Mouse (Mus musculus) stomach, embryonic 14.5 days (tissue): ENCODE measurements at regions not wholly inside any gene's neighbourhood (a gene's known extent, or its start where the extent isn't known, plus 50 kb on each side); places are given as distances from the start of the nearest gene placed in this dataset.

Experiments used
- ATAC-seq: fragments of 200-750 bp; cut with Nextera tagmentation; 2 replicates; pipeline ENCODE4 v1.8.0; 2017; ENCODE audit warnings: low read depth, moderate TSS enrichment; ENCODE audit not compliant: insufficient number of reproducible peaks, insufficient read depth, low FRiP score
- H3K27ac ChIP-seq: fragments of 300-500 bp; sonication (generic); 2 replicates; pipeline ENCODE4 v1.5.1; 2014; ENCODE audit warnings: mild to moderate bottlenecking, low read length, moderate library complexity, mixed read lengths
- H3K27me3 ChIP-seq: fragments of 300-500 bp; sonication (generic); 2 replicates; pipeline ENCODE4 v1.6.1; 2014; ENCODE audit warnings: low read length, control low read depth, mixed read lengths; ENCODE audit not compliant: control insufficient read depth, insufficient read depth
- H3K36me3 ChIP-seq: fragments of 300-500 bp; sonication (generic); 2 replicates; pipeline ENCODE4 v1.6.1; 2014; ENCODE audit warnings: mild to moderate bottlenecking, control low read depth, low read length, moderate library complexity, mixed read lengths; ENCODE audit not compliant: control insufficient read depth, insufficient read depth
- H3K4me1 ChIP-seq: fragments of 300-500 bp; sonication (generic); 2 replicates; pipeline ENCODE4 v1.6.1; 2014; ENCODE audit warnings: low read length, control low read depth, mixed read lengths; ENCODE audit not compliant: control insufficient read depth, insufficient read depth
- H3K4me2 ChIP-seq: fragments of 300-500 bp; sonication (generic); replicated peaks from 2 replicates; pipeline ENCODE4 v1.6.1; 2014; ENCODE audit warnings: low read depth, low read length, control low read depth
- H3K4me3 ChIP-seq: fragments of 300-500 bp; sonication (generic); 2 replicates; pipeline ENCODE4 v1.5.1; 2014; ENCODE audit warnings: low read depth, low read length, control low read depth
- H3K9ac ChIP-seq: fragments of 300-500 bp; sonication (generic); replicated peaks from 2 replicates; pipeline ENCODE4 v1.6.1; 2014; ENCODE audit warnings: low read depth, mild to moderate bottlenecking, control low read depth, low read length, moderate library complexity, mixed read lengths
- H3K9me3 ChIP-seq: fragments of 300-500 bp; sonication (generic); 2 replicates; pipeline ENCODE4 v1.6.1; 2016; ENCODE audit warnings: low read depth, low read length, control low read depth; ENCODE audit not compliant: control insufficient read depth
- WGBS: fragments of 180-500 bp; shearing (Covaris S2); extraction: QIAGEN DNeasy Blood & Tissue Kit; methylation state at CpG from one replicate; pipeline ENCODE4 v1.1.7; 2014; 5-methylcytosine and 5-hydroxymethylcytosine counted together

- Histone ChIP-seq H3K36me3 (no peaks in the 10 kb centered on the region), H3K27ac (no peak overlapping the region), H3K4me1 (peaks cover 14% of the 10 kb centered on the region), H3K4me3 (no peak overlapping the region), H3K27me3 (no peaks in the 10 kb centered on the region), H3K9me3 (no peaks in the 10 kb centered on the region), H3K4me2 (no peak overlapping the region), H3K9ac (no peak overlapping the region)
- no peak for ATAC-seq
- WGBS = 54% methylated on average over 1 of the region's 1 CpGs
Observed at GRCm38 (mm10) chr7:71046596-71046995, 304.7 kb downstream of the Gm10295 start.

GRCm38 (mm10) chr7:71043789-71044188, 307.5 kb downstream of the Gm10295 start:
- peak; percentile 80; the same call in 1 of the 2 replicates for ATAC-seq
- H3K9me3 ChIP-seq = no peaks in the 10 kb centered on the region
- WGBS = 33% methylated on average over 5 of the region's 5 CpGs
- H3K36me3 ChIP-seq = no peaks in the 10 kb centered on the region
- H3K27ac ChIP-seq = peak overlapping the region; percentile 34; the same call in 1 of the 2 replicates
- no peak overlapping the region for H3K4me2 ChIP-seq
- H3K27me3 ChIP-seq = no peaks in the 10 kb centered on the region
- H3K4me3 ChIP-seq = no peak overlapping the region
- H3K9ac ChIP-seq = no peak overlapping the region
- peaks cover 14% of the 10 kb centered on the region for H3K4me1 ChIP-seq

- WGBS = 43% methylated on average over 8 of the region's 8 CpGs
- Histone ChIP-seq H3K4me3 (no peak overlapping the region), H3K9ac (no peak overlapping the region), H3K36me3 (no peaks in the 10 kb centered on the region), H3K27ac (peak overlapping the region; percentile 34; the same call in 1 of the 2 replicates), H3K9me3 (no peaks in the 10 kb centered on the region), H3K4me1 (peaks cover 14% of the 10 kb centered on the region), H3K4me2 (no peak overlapping the region), H3K27me3 (no peaks in the 10 kb centered on the region)
- ATAC-seq = no peak
Observed at GRCm38 (mm10) chr7:71043128-71043527, 308.2 kb downstream of the Gm10295 start.

GRCm38 (mm10) chr7:71041388-71041787, 309.9 kb downstream of the Gm10295 start:
- WGBS = 77% methylated on average over 3 of the region's 3 CpGs

GRCm38 (mm10) chr7:71040846-71041245, 310.4 kb downstream of the Gm10295 start:
- H3K4me3 ChIP-seq = no peak overlapping the region
- ATAC-seq = no peak

More at GRCm38 (mm10) chr7:71041388-71041787, 309.9 kb downstream of the Gm10295 start:
- no peak overlapping the region for H3K4me2 ChIP-seq
- no peak overlapping the region for H3K4me3 ChIP-seq
- H3K27ac ChIP-seq = no peak overlapping the region
- no peak for ATAC-seq
- H3K9ac ChIP-seq = no peak overlapping the region
- H3K4me1 ChIP-seq = peaks cover 10% of the 10 kb centered on the region; the same call in 1 of the 2 replicates
- no peaks in the 10 kb centered on the region for H3K27me3 ChIP-seq
- H3K9me3 ChIP-seq = no peaks in the 10 kb centered on the region
- no peaks in the 10 kb centered on the region for H3K36me3 ChIP-seq

GRCm38 (mm10) chr7:71038537-71038936, 312.7 kb downstream of the Gm10295 start:
- Histone ChIP-seq H3K27ac (0 out of 2 replicates have a peak overlapping the region, but pooled peaks have one; percentile 6), H3K36me3 (no peaks in the 10 kb centered on the region)
- 0 out of 2 replicates have a peak, but pooled peaks have one; percentile 10 for ATAC-seq

More at GRCm38 (mm10) chr7:71040846-71041245, 310.4 kb downstream of the Gm10295 start:
- 75% methylated on average over 3 of the region's 3 CpGs for WGBS
- Histone ChIP-seq H3K27me3 (no peaks in the 10 kb centered on the region), H3K9ac (no peak overlapping the region), H3K27ac (no peak overlapping the region), H3K9me3 (no peaks in the 10 kb centered on the region), H3K36me3 (no peaks in the 10 kb centered on the region), H3K4me1 (peaks cover 10% of the 10 kb centered on the region; the same call in 1 of the 2 replicates), H3K4me2 (no peak overlapping the region)

GRCm38 (mm10) chr7:71033121-71033520, 318.2 kb downstream of the Gm10295 start:
- no peaks in the 10 kb centered on the region for H3K9me3 ChIP-seq
- no peak for ATAC-seq
- no peaks in the 10 kb centered on the region for H3K36me3 ChIP-seq
- no peak overlapping the region for H3K4me3 ChIP-seq
- H3K4me1 ChIP-seq = no peaks in the 10 kb centered on the region
- WGBS = 68% methylated on average over 12 of the region's 12 CpGs
- no peaks in the 10 kb centered on the region for H3K27me3 ChIP-seq
- no peak overlapping the region for H3K4me2 ChIP-seq
- H3K9ac ChIP-seq = no peak overlapping the region
- no peak overlapping the region; the same call in 1 of the 2 replicates for H3K27ac ChIP-seq

More at GRCm38 (mm10) chr7:71038537-71038936, 312.7 kb downstream of the Gm10295 start:
- WGBS = 73% methylated on average over 5 of the region's 5 CpGs
- Histone ChIP-seq H3K9me3 (no peaks in the 10 kb centered on the region), H3K9ac (no peak overlapping the region), H3K4me3 (no peak overlapping the region), H3K27me3 (no peaks in the 10 kb centered on the region), H3K4me1 (peaks cover 6% of the 10 kb centered on the region; the same call in 1 of the 2 replicates), H3K4me2 (no peak overlapping the region)

GRCm38 (mm10) chr7:71023946-71024610, 327.2 kb downstream of the Gm10295 start:
- Histone ChIP-seq H3K36me3 (no peaks in the 10 kb centered on the region), H3K27ac (no peak overlapping the region), H3K4me2 (peak overlapping the region; percentile 53), H3K9me3 (0 out of 2 replicates have a peak, but pooled peaks cover 6% of the 10 kb centered on the region), H3K4me1 (peaks cover 6% of the 10 kb centered on the region; the same call in 1 of the 2 replicates), H3K4me3 (peak overlapping the region; percentile 17), H3K27me3 (no peaks in the 10 kb centered on the region), H3K9ac (no peak overlapping the region)
- WGBS = 5% methylated on average over 9 of the region's 9 CpGs
- no peak; the same call in 1 of the 2 replicates for ATAC-seq
